Mouse (Mus musculus): Measurements from ENCODE around the gene Il22ra1.

DNA sequence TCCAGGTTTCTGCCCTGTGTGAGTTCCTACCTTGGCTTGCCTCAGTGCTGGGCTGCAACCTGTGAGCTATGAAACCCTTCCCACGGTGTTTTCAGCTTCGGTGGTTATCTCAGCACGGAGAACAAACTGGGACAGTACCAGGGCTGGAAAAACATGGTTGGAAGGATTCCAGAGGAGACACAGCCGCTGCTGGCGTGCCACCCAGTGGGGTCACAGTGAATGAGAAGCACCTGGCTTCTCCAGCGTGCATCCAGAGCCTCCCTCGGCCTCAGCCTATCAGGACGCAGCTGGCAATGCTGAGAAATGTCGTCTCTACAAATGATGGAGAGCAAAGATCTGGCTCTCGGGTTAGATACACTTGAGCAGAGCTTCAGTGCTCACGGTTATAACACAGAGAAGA lies 1.6 kb upstream of the Il22ra1 start:
- TF ChIP-seq GATA1 (IDR thresholded peaks at IDR 0.05; ENCODE audit: low read length) (no peak), TAL1 (IDR thresholded peaks at IDR 0.05; ENCODE audit: low read length) (no peak)

Data from erythroblast, embryonic 14.5 days (primary cell).